Mouse (Mus musculus): ENCODE results near the gene Cc2d2b. TPM values are rescaled to one million over a fixed set of nuclear protein-coding genes. Genes with fewer than 3 reads are reported as not detected.

Gene Cc2d2b
- total RNA-seq (2021), result under 1 TPM; 0.30 to 0.99 TPM

- intact Hi-C loops (cut with DNase I), result no loop called here
- DNase-seq (ENCODE audit: low spot score in 2 of 2), result no peak
Measured at GRCm38 (mm10) chr19:40748559-40748958, at the start of gene Cc2d2b. Gene Cc2d2b, plus strand, starts transcription at chr19:40748753.

GRCm38 (mm10) chr19:40699816-40700215 lies 48.7 kb upstream of the Cc2d2b start:
- intact Hi-C loops (cut with DNase I), result no loop called here
- DNase-seq (ENCODE audit: low spot score in 2 of 2), result no peak

- intact Hi-C loops (cut with DNase I), result loop anchor here (2.0 kb wide), 1 partner anchor 72 kb away; no protein-coding TSS in a partner anchor
Measured at GRCm38 (mm10) chr19:40702406-40702805, 46.1 kb upstream of the Cc2d2b start.

GRCm38 (mm10) chr19:40712889-40713628 lies 35.5 kb upstream of the Cc2d2b start:
- peak in 1 of 2 experiments; percentile 64 for DNase-seq (ENCODE audit: low spot score in 2 of 2)
- intact Hi-C loops (cut with DNase I), result no loop called here

More at GRCm38 (mm10) chr19:40702406-40702805, 46.1 kb upstream of the Cc2d2b start:
- DNase-seq (ENCODE audit: low spot score in 2 of 2), result peak; percentile 59 to 92

- intact Hi-C loops (cut with DNase I), result no loop called here
- no peak for DNase-seq (ENCODE audit: low spot score in 2 of 2)
Measured at GRCm38 (mm10) chr19:40714700-40715099, 33.9 kb upstream of the Cc2d2b start.

- intact Hi-C loops (cut with DNase I), result no loop called here
- no peak for DNase-seq (ENCODE audit: low spot score in 2 of 2)
Measured at GRCm38 (mm10) chr19:40716981-40717380, 31.6 kb upstream of the Cc2d2b start.

GRCm38 (mm10) chr19:40719439-40720105 lies 29.0 kb upstream of the Cc2d2b start:
- intact Hi-C loops (cut with DNase I), result no loop called here
- DNase-seq (ENCODE audit: low spot score in 2 of 2), result peak in 1 of 2 experiments; percentile 72

- intact Hi-C loops (cut with DNase I), result no loop called here
Measured at GRCm38 (mm10) chr19:40720381-40720780, 28.2 kb upstream of the Cc2d2b start.

GRCm38 (mm10) chr19:40722137-40723038 lies 26.2 kb upstream of the Cc2d2b start:
- DNase-seq (ENCODE audit: low spot score in 2 of 2), result peak; percentile 58 to 80
- intact Hi-C loops (cut with DNase I), result loop anchor here (1.0 kb wide), 1 partner anchor 110 kb away; the partner anchor contains the start of genes Entpd1 and Tctn3

More at GRCm38 (mm10) chr19:40720381-40720780, 28.2 kb upstream of the Cc2d2b start:
- DNase-seq (ENCODE audit: low spot score in 2 of 2), result no peak

GRCm38 (mm10) chr19:40723516-40723915 lies 25.0 kb upstream of the Cc2d2b start:
- intact Hi-C loops (cut with DNase I), result no loop called here
- DNase-seq (ENCODE audit: low spot score in 2 of 2), result no peak

- DNase-seq (ENCODE audit: low spot score in 2 of 2), result no peak
- intact Hi-C loops (cut with DNase I), result no loop called here
Measured at GRCm38 (mm10) chr19:40726148-40726547, 22.4 kb upstream of the Cc2d2b start.

- intact Hi-C loops (cut with DNase I), result no loop called here
Measured at GRCm38 (mm10) chr19:40726614-40727013, 21.9 kb upstream of the Cc2d2b start.

GRCm38 (mm10) chr19:40728213-40728612 lies 20.3 kb upstream of the Cc2d2b start:
- DNase-seq (ENCODE audit: low spot score in 2 of 2), result no peak
- intact Hi-C loops (cut with DNase I), result no loop called here

More at GRCm38 (mm10) chr19:40726614-40727013, 21.9 kb upstream of the Cc2d2b start:
- DNase-seq (ENCODE audit: low spot score in 2 of 2), result no peak

- intact Hi-C loops (cut with DNase I), result no loop called here
- no peak for DNase-seq (ENCODE audit: low spot score in 2 of 2)
Measured at GRCm38 (mm10) chr19:40728732-40729420, 19.7 kb upstream of the Cc2d2b start.

GRCm38 (mm10) chr19:40733409-40733808 lies 15.1 kb upstream of the Cc2d2b start:
- intact Hi-C loops (cut with DNase I), result no loop called here
- peak in 1 of 2 experiments; percentile 62 for DNase-seq (ENCODE audit: low spot score in 2 of 2)

- peak; percentile 30 to 73 for DNase-seq (ENCODE audit: low spot score in 2 of 2)
- intact Hi-C loops (cut with DNase I), result no loop called here
Measured at GRCm38 (mm10) chr19:40733849-40734248, 14.7 kb upstream of the Cc2d2b start.

GRCm38 (mm10) chr19:40736680-40737512 lies 11.7 kb upstream of the Cc2d2b start:
- DNase-seq (ENCODE audit: low spot score in 2 of 2), result peak; percentile 75 to 84
- intact Hi-C loops (cut with DNase I), result no loop called here

- intact Hi-C loops (cut with DNase I), result no loop called here
- DNase-seq (ENCODE audit: low spot score in 2 of 2), result no peak
Measured at GRCm38 (mm10) chr19:40737613-40738012, 10.9 kb upstream of the Cc2d2b start.
